Mouse (Mus musculus) CD8-positive naive resting alpha-beta T cell, adult 57 days (primary cell): ENCODE data around the gene Olfr803. TPM values are rescaled to one million over a fixed set of nuclear protein-coding genes. Genes with fewer than 3 reads are reported as not detected.

Experiments used
- total RNA-seq: library from RNA; stranded (reverse); gene quantifications from one replicate; pipeline ENCODE4 v1.2.4, GENCODE M21; 2023

Olfr803 gene
- not detected for total RNA-seq

DNA sequence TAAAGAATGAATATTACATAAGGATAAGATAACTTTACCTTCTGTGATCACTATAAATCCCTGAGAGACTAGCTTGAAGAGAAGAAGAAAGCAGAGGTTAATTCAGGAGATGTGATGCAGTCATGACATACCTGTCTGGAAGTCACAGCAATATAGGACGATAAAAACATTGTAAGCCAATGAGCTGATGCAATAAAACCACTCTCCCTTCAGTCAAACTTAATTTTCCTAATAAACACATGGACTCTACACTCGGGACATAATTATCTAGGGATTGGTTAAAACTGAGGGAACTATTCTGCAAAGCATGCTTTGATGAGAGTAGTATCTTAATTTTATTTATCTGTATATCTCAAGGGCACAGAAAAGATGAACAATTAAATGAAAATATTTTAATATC lies at the start of gene Olfr803:
TSS of gene Olfr803 (minus strand) at position 101 of the 400 bp plus-strand sequence.

GRCm38 (mm10) chr10:129741821-129742220 lies 47.7 kb upstream of the Olfr803 start, which contains the start of gene Olfr806:
Gene Olfr806 (minus strand): TSS chr10:129741921.

DNA sequence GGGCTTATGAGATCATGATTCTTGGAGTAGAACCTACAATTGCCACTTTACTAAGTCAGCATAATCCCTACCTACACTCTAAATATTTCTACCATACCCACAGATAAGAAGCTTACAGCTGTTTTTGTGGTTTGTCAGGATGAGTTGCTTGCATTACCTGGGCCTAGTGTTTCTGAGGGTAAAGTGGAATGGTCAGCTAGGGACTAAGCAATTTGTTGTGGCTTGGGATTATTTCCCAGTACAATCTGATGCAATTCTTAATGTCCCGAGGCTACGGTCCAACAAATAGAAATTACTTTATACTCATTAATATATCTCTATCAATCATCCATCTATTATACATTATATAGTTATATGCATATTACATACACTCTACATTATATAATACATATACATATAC lies 35.2 kb upstream of the Olfr803 start, which contains the start of gene Olfr805:
TSS of gene Olfr805 (minus strand) at position 101 of the 400 bp plus-strand sequence.

DNA sequence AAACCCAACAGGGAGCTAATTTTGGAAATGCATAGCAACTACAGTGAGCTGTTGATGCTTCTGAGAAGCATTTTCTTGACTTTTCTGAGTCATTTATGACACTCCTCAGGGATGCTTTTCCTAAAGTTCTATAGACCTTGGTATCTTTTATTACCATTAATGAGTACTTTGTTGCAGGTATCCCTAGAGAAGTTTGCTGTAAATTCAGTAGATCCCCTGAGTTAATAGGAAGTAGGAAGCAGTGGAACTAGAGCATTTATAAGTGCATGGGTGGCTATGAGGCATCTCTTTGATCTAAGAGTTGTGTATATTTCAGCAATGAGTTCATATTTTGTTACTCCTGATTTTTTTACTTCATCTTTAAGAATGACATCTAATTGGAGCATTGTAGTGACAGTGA lies 8.8 kb upstream of the Olfr803 start, which contains the start of gene Olfr804:
TSS of gene Olfr804 (plus strand) at position 301 of the 400 bp plus-strand sequence.

GRCm38 (mm10) chr10:129688069-129688468 lies 6.0 kb downstream of the Olfr803 start, which contains the start of gene Olfr802:
Gene Olfr802 (minus strand): TSS chr10:129688169.

DNA sequence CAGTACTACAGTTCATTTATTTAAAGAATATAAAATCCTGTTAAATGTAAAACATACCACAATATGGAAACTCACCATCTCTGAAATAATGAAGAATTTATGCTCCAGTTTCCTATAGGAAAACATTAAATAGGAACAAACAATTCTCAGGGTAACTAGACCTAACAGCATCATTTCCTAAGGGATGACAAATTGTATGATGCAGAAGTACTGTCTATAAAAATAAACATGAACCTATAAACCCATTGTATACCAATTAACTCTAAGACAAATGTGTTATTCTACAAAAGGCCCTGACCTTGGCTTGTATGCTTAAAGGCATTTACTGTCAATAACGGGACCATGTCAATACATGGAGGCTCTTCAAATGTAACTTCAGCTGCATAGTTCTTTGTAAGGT lies 20.3 kb downstream of the Olfr803 start, which contains the start of gene Olfr801:
TSS of gene Olfr801 (minus strand) at position 101 of the 400 bp plus-strand sequence.

DNA sequence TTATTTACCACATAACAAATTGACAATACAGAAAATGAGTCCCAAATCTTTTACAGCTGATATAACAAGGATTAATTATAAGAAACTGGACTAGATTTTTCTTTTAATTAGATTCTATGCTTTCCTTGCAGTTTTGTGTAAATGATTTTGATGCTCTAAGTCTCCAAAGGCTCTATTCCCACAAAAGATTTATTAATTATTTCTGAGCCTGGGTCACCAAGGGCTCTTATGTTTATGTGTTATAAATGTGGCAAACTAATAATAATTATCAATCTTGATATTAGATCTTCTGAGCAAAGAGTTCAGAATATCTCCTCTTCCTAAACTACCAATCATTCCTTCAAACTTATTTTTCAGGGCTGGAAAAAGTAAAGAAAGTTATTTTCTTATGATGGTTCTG lies 36.7 kb downstream of the Olfr803 start, which contains the start of gene Olfr800:
TSS of gene Olfr800 (plus strand) at position 301 of the 400 bp plus-strand sequence.

Other genes with a start within 250 kb of the Olfr803 start
- gene Olfr787, start 232.4 kb downstream of the Olfr803 start, total RNA-seq, result not detected
- not detected for gene Olfr788, start 223.3 kb downstream of the Olfr803 start, total RNA-seq
- gene Olfr789, start 209.5 kb downstream of the Olfr803 start, total RNA-seq, result not detected
- gene Olfr790, start 195.8 kb downstream of the Olfr803 start, total RNA-seq, result not detected
- gene Olfr791, start 172.5 kb downstream of the Olfr803 start, total RNA-seq, result not detected
- not detected for gene Olfr792, start 155.1 kb downstream of the Olfr803 start, total RNA-seq
- gene Olfr794, start 126.6 kb downstream of the Olfr803 start, total RNA-seq, result not detected
- not detected for gene Olfr796, start 81.7 kb downstream of the Olfr803 start, total RNA-seq
- not detected for gene Olfr798, start 66.4 kb downstream of the Olfr803 start, total RNA-seq
- not detected for gene Olfr799, start 56.8 kb downstream of the Olfr803 start, total RNA-seq
- not detected for gene Olfr800, start 36.6 kb downstream of the Olfr803 start, total RNA-seq
- gene Olfr801, start 20.4 kb downstream of the Olfr803 start, total RNA-seq, result not detected
- gene Olfr802, start 6.1 kb downstream of the Olfr803 start, total RNA-seq, result not detected
- gene Olfr804, start 8.9 kb upstream of the Olfr803 start, total RNA-seq, result not detected
- gene Olfr805, start 35.1 kb upstream of the Olfr803 start, total RNA-seq, result not detected
- gene Olfr806, start 47.6 kb upstream of the Olfr803 start, total RNA-seq, result not detected
- not detected for gene Olfr807, start 63.5 kb upstream of the Olfr803 start, total RNA-seq
- gene Olfr808, start 71.2 kb upstream of the Olfr803 start, total RNA-seq, result not detected
- not detected for gene Olfr809, start 80.4 kb upstream of the Olfr803 start, total RNA-seq
- not detected for gene Olfr810, start 100.6 kb upstream of the Olfr803 start, total RNA-seq
- gene Olfr811, start 110.1 kb upstream of the Olfr803 start, total RNA-seq, result not detected
- not detected for gene Olfr812, start 151.8 kb upstream of the Olfr803 start, total RNA-seq
- not detected for gene Olfr813, start 161.1 kb upstream of the Olfr803 start, total RNA-seq
- gene Olfr814, start 185.6 kb upstream of the Olfr803 start, total RNA-seq, result not detected
- gene Olfr815, start 211.6 kb upstream of the Olfr803 start, total RNA-seq, result not detected
- gene Olfr816, start 221.3 kb upstream of the Olfr803 start, total RNA-seq, result not detected